Mouse (Mus musculus) intestine, postnatal 0 days (tissue): Measurements from ENCODE around the gene Lin37. TPM values are rescaled to one million over a fixed set of nuclear protein-coding genes. Genes with fewer than 3 reads are reported as not detected.

ENCODE experiments used
- ATAC-seq: fragments of 200-750 bp; cut with Nextera tagmentation; 2 replicates; pipeline ENCODE4 v1.8.0; 2017; ENCODE audit warnings: mild to moderate bottlenecking, moderate TSS enrichment, moderate library complexity
- H3K27ac ChIP-seq: fragments of 300-500 bp; sonication (generic); 2 replicates; pipeline ENCODE4 v1.5.1; 2014; ENCODE audit warnings: mild to moderate bottlenecking, low read depth, low read length, moderate library complexity
- H3K27me3 ChIP-seq: fragments of 300-500 bp; sonication (generic); replicated peaks from 2 replicates; pipeline ENCODE4 v1.6.1; 2014; ENCODE audit warnings: low read length, mixed read lengths; ENCODE audit not compliant: control insufficient read depth, insufficient read depth
- H3K36me3 ChIP-seq: fragments of 300-500 bp; sonication (generic); 2 replicates; pipeline ENCODE4 v1.6.1; 2014; ENCODE audit warnings: mild to moderate bottlenecking, moderate library complexity; ENCODE audit not compliant: control insufficient read depth, insufficient read depth
- H3K4me1 ChIP-seq: fragments of 300-500 bp; sonication (generic); replicated peaks from 2 replicates; pipeline ENCODE4 v1.6.1; 2014; ENCODE audit warnings: antibody characterized with exemption, low read length, mixed read lengths; ENCODE audit not compliant: control insufficient read depth, insufficient read depth
- H3K4me2 ChIP-seq: fragments of 300-500 bp; sonication (generic); replicated peaks from 2 replicates; pipeline ENCODE4 v1.6.1; 2014; ENCODE audit warnings: low read depth, mild to moderate bottlenecking, moderate library complexity
- H3K4me3 ChIP-seq: fragments of 300-500 bp; sonication (generic); 2 replicates; pipeline ENCODE4 v1.5.1; 2014; ENCODE audit warnings: low read depth, low read length
- H3K9ac ChIP-seq: fragments of 300-500 bp; sonication (generic); 2 replicates; pipeline ENCODE4 v1.6.1; 2014; ENCODE audit warnings: mild to moderate bottlenecking, low read depth, low read length
- H3K9me3 ChIP-seq: fragments of 300-500 bp; sonication (generic); 2 replicates; pipeline ENCODE4 v1.6.1; 2016; ENCODE audit warnings: mixed run types; ENCODE audit not compliant: control insufficient read depth
- CTCF ChIP-seq: sonication (generic); IDR thresholded peaks from 2 replicates; pipeline ENCODE4 v1.5.1; 2016; ENCODE audit warnings: low read depth, mild to moderate bottlenecking, control low read depth, antibody characterized with exemption, moderate library complexity
- WGBS: fragments of 180-500 bp; shearing (Covaris S2); extraction: QIAGEN DNeasy Blood & Tissue Kit; methylation state at CpG from one replicate; pipeline ENCODE4 v1.1.7; 2014; 5-methylcytosine and 5-hydroxymethylcytosine counted together
- microRNA-seq: library from miRNA; unstranded; fragments of <30 nt; microRNA quantifications from one replicate; pipeline ENCODE4, GENCODE M21; 2016
- polyA plus RNA-seq: library from polyadenylated mRNA; unstranded; fragments of >200 nt; fragmentation: Nextera tagmentation; extraction: Ambion mirVana; gene quantifications from 2 replicates; pipeline ENCODE4 v1.2.1, GENCODE M21; 2015

The Lin37 gene
- polyA plus RNA-seq, 1 experiment from 2014 or later, result 31.4 TPM

GRCm38 (mm10) chr7:30508061-30508460 is 51.6 kb downstream of the Lin37 start:
- 66% methylated on average over 4 of the region's 4 CpGs for WGBS
- TF ChIP-seq CTCF, result no peak
- H3K9me3 ChIP-seq, result no peaks in the 10 kb centered on the region
- no peak for ATAC-seq
- no peaks in the 10 kb centered on the region for H3K36me3 ChIP-seq
- H3K27ac ChIP-seq, result no peak overlapping the region
- H3K4me3 ChIP-seq, result no peak overlapping the region
- H3K4me2 ChIP-seq, result no peak overlapping the region
- no peaks in the 10 kb centered on the region for H3K27me3 ChIP-seq
- no peaks in the 10 kb centered on the region for H3K4me1 ChIP-seq
- no peak overlapping the region for H3K9ac ChIP-seq

Small RNA genes within 50 kb of the gene (microRNA-seq; reads per million reads assigned to microRNA genes)
- gene Gm38670 (1.6 reads per million), gene Mir3569 (not detected)

Other genes starting within 250 kb of the Lin37 start
- 12.5 and 16.3 TPM in 2 replicates for gene Syne4, start 245.0 kb downstream of the Lin37 start, polyA plus RNA-seq
- not detected in 2 replicates for gene E130208F15Rik, start 238.1 kb downstream of the Lin37 start, polyA plus RNA-seq
- 18.3 and 18.8 TPM in 2 replicates for gene Sdhaf1, start 235.9 kb downstream of the Lin37 start, polyA plus RNA-seq
- 1.1 and 1.8 TPM in 2 replicates for gene Lrfn3, start 197.1 kb downstream of the Lin37 start, polyA plus RNA-seq
- 60.0 and 63.6 TPM in 2 replicates for gene Tyrobp, start 146.1 kb downstream of the Lin37 start, polyA plus RNA-seq
- gene Hcst, start 140.0 kb downstream of the Lin37 start, polyA plus RNA-seq, result 4.0 and 5.9 TPM in 2 replicates
- 1.2 and 1.3 TPM in 2 replicates for gene Nfkbid, start 138.1 kb downstream of the Lin37 start, polyA plus RNA-seq
- 28.2 and 30.1 TPM in 2 replicates for gene Aplp1, start 114.3 kb downstream of the Lin37 start, polyA plus RNA-seq
- 0.08 and 0.09 TPM in 2 replicates for gene Kirrel2, start 102.1 kb downstream of the Lin37 start, polyA plus RNA-seq
- gene Nphs1, start 101.5 kb downstream of the Lin37 start, polyA plus RNA-seq, result 0.10 TPM in 1 of 2 replicates, not detected in the other
- gene Prodh2, start 66.2 kb downstream of the Lin37 start, polyA plus RNA-seq, result 3.9 and 5.4 TPM in 2 replicates
- gene Arhgap33, start 24.8 kb downstream of the Lin37 start, polyA plus RNA-seq, result 2.6 and 2.8 TPM in 2 replicates
- 50.6 and 55.7 TPM in 2 replicates for gene Hspb6, start 7.7 kb downstream of the Lin37 start, polyA plus RNA-seq
- 1.9 and 2.0 TPM in 2 replicates for gene Proser3, start 7.5 kb downstream of the Lin37 start, polyA plus RNA-seq
- 65.9 and 68.6 TPM in 2 replicates for gene U2af1l4, start 3.5 kb upstream of the Lin37 start, polyA plus RNA-seq
- gene Gm49396, start 3.5 kb upstream of the Lin37 start, polyA plus RNA-seq, result 0.83 and 1.2 TPM in 2 replicates
- gene Psenen, start 3.8 kb upstream of the Lin37 start, polyA plus RNA-seq, result 247 and 259 TPM in 2 replicates
- gene Igflr1, start 5.6 kb upstream of the Lin37 start, polyA plus RNA-seq, result 0.73 and 1.2 TPM in 2 replicates
- 5.6 and 5.8 TPM in 2 replicates for gene Kmt2b, start 28.9 kb upstream of the Lin37 start, polyA plus RNA-seq
- gene Zbtb32, start 39.1 kb upstream of the Lin37 start, polyA plus RNA-seq, result 1.2 TPM in 2 replicates
- 1.0 and 1.6 TPM in 2 replicates for gene Upk1a, start 53.0 kb upstream of the Lin37 start, polyA plus RNA-seq
- gene Cox6b1, start 66.3 kb upstream of the Lin37 start, polyA plus RNA-seq, result 1,664 and 1,738 TPM in 2 replicates
- not detected in 2 replicates for gene Etv2, start 76.0 kb upstream of the Lin37 start, polyA plus RNA-seq
- gene Rbm42, start 90.5 kb upstream of the Lin37 start, polyA plus RNA-seq, result 87.8 and 88.9 TPM in 2 replicates
- gene Haus5, start 105.2 kb upstream of the Lin37 start, polyA plus RNA-seq, result 38.3 and 38.7 TPM in 2 replicates
- gene Pmis2, start 111.8 kb upstream of the Lin37 start, polyA plus RNA-seq, result not detected in 2 replicates
- 4.6 and 6.0 TPM in 2 replicates for gene 2200002J24Rik, start 139.1 kb upstream of the Lin37 start, polyA plus RNA-seq
- 0.35 and 0.80 TPM in 2 replicates for gene Atp4a, start 152.4 kb upstream of the Lin37 start, polyA plus RNA-seq
- 158 and 161 TPM in 2 replicates for gene Tmem147, start 169.7 kb upstream of the Lin37 start, polyA plus RNA-seq
- gene Gapdhs, start 183.8 kb upstream of the Lin37 start, polyA plus RNA-seq, result not detected in 2 replicates
- 2.7 and 2.9 TPM in 2 replicates for gene Sbsn, start 191.6 kb upstream of the Lin37 start, polyA plus RNA-seq
- 27.8 and 28.2 TPM in 2 replicates for gene Dmkn, start 203.9 kb upstream of the Lin37 start, polyA plus RNA-seq
- 4.1 and 4.8 TPM in 2 replicates for gene Krtdap, start 228.1 kb upstream of the Lin37 start, polyA plus RNA-seq